Mouse (Mus musculus) testis, adult 2 months (tissue): ENCODE results near the gene Meis1.

ENCODE experiments used
- CTCF ChIP-seq: fragments of 200-500 bp; IDR thresholded peaks from 2 replicates; pipeline ENCODE4 v1.5.1; 2012; ENCODE audit warnings: low read depth, mild to moderate bottlenecking, inconsistent platforms, low read length, moderate library complexity; ENCODE audit not compliant: control insufficient read depth, insufficient read depth, insufficient replicate concordance
- POLR2A ChIP-seq: fragments of 200-500 bp; IDR thresholded peaks from 2 replicates; pipeline ENCODE4 v1.6.1; 2012; ENCODE audit warnings: low read depth, mild to moderate bottlenecking, inconsistent platforms, low read length, moderate library complexity; ENCODE audit not compliant: control insufficient read depth

- TF ChIP-seq POLR2A (no peak), CTCF (no peak)
Observed at GRCm38 (mm10) chr11:18867665-18868064, 151.1 kb downstream of the Meis1 start.
